Mouse (Mus musculus) lung, embryonic 14.5 days (tissue): Measurements from ENCODE around the gene Rap1gap2. TPM values are rescaled to one million over a fixed set of nuclear protein-coding genes. Genes with fewer than 3 reads are reported as not detected.

Source experiments
- ATAC-seq: fragments of 200-750 bp; cut with Nextera tagmentation; 2 replicates; pipeline ENCODE4 v1.8.0; 2017; ENCODE audit warnings: mild to moderate bottlenecking, moderate TSS enrichment, moderate library complexity; ENCODE audit not compliant: insufficient read depth
- DNase-seq: peaks from one replicate; pipeline ENCODE4 v3.0.0-alpha.2; 2015
- H3K27ac ChIP-seq: fragments of 300-500 bp; sonication (generic); 2 replicates; pipeline ENCODE4 v1.5.1; 2014; ENCODE audit warnings: low read depth, mild to moderate bottlenecking, moderate library complexity
- H3K27me3 ChIP-seq: fragments of 300-500 bp; sonication (generic); 2 replicates; pipeline ENCODE4 v1.6.1; 2014; ENCODE audit warnings: low read length, control low read depth; ENCODE audit not compliant: insufficient read depth
- H3K36me3 ChIP-seq: fragments of 300-500 bp; sonication (generic); 2 replicates; pipeline ENCODE4 v1.6.1; 2014; ENCODE audit warnings: control low read depth; ENCODE audit not compliant: insufficient read depth
- H3K4me1 ChIP-seq: fragments of 300-500 bp; sonication (generic); 2 replicates; pipeline ENCODE4 v1.6.1; 2014; ENCODE audit warnings: antibody characterized with exemption, control low read depth; ENCODE audit not compliant: insufficient read depth
- H3K4me2 ChIP-seq: fragments of 300-500 bp; sonication (generic); 2 replicates; pipeline ENCODE4 v1.6.1; 2014; ENCODE audit warnings: mild to moderate bottlenecking
- H3K4me3 ChIP-seq: fragments of 300-500 bp; sonication (generic); 2 replicates; pipeline ENCODE4 v1.5.1; 2014; ENCODE audit warnings: low read depth, low read length
- H3K9ac ChIP-seq: fragments of 300-500 bp; sonication (generic); 2 replicates; pipeline ENCODE4 v1.6.1; 2014
- H3K9me3 ChIP-seq: fragments of 300-500 bp; sonication (generic); 2 replicates; pipeline ENCODE4 v1.6.1; 2016; ENCODE audit warnings: low read depth, low read length, control low read depth
- CTCF ChIP-seq: IDR thresholded peaks from 2 replicates; pipeline ENCODE4 v1.5.1; 2016; ENCODE audit warnings: antibody characterized with exemption, low read depth
- WGBS: fragments of 180-500 bp; shearing (Covaris S2); extraction: QIAGEN DNeasy Blood & Tissue Kit; methylation state at CpG from one replicate; pipeline ENCODE4 v1.1.7; 2014; 5-methylcytosine and 5-hydroxymethylcytosine counted together
- polyA plus RNA-seq: library from polyadenylated mRNA; unstranded; fragments of >200 nt; fragmentation: Nextera tagmentation; extraction: Ambion mirVana; gene quantifications from 2 replicates; pipeline ENCODE4 v1.2.1, GENCODE M21; 2014

Gene Rap1gap2
- polyA plus RNA-seq, 1 experiment from 2014 or later, result 2.6 TPM

DNA sequence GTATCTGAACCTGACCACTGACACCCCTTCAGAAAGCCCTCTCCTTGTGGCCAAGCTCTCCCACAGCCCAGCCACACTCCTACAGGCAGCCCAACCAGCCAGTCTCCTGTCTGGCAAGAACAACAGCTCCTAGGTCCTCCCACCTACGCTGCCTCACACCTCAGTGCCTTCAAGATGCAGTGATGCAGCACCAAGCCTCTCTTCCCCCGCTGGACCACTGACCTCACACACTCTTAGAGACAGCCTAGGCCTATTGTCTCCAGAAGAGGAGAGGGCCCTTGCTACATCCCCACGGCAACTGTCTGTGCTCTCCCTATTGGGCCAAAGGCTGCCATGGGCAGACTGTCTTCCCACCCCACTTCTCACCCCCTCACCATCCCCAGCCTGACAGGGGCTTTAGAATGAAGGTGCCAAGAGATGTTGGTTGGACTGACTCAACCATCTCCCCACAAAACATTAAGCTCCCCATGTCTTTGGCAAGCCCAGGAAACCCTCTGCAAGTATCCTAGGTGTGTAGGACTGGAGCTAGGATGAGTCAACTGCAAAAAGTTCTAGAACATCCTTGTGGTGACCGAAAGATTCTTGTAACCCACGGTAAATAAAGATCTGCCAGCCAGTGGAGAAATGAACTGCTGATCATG, 50.8 kb downstream of the Rap1gap2 start:
- Histone ChIP-seq H3K9me3 (no peaks in the 10 kb centered on the region), H3K4me1 (peaks cover 6% of the 10 kb centered on the region), H3K27me3 (no peaks in the 10 kb centered on the region), H3K4me3 (no peak overlapping the region), H3K27ac (no peak overlapping the region), H3K36me3 (no peaks in the 10 kb centered on the region), H3K4me2 (no peak overlapping the region), H3K9ac (no peak overlapping the region)
- no peak for TF ChIP-seq CTCF
- ATAC-seq (no peak), DNase-seq (no peak)
- WGBS, result 69% methylated on average over 5 of the region's 5 CpGs

DNA sequence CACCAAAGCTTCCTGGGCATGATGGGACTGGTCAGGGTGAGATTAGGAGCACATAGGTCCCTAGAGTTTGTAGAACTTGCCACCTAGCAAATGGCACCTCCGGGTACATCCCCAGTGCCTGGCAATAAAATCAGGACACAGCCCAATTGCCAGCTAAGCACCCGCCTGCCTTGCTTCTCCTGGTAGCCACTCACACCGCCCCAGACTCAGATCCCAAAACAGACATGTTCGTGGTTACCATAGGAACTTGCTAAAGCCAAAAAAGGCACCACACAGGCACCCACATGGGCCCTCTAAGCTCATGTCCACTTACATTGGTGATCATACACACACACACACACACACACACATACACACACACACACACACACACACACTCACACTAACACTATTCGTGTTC, 51.8 kb downstream of the Rap1gap2 start:
- Histone ChIP-seq H3K9me3 (no peaks in the 10 kb centered on the region), H3K36me3 (no peaks in the 10 kb centered on the region), H3K4me3 (no peak overlapping the region), H3K27ac (no peak overlapping the region), H3K27me3 (no peaks in the 10 kb centered on the region), H3K9ac (no peak overlapping the region), H3K4me2 (no peak overlapping the region), H3K4me1 (peaks cover 6% of the 10 kb centered on the region)
- DNase-seq, result no peak
- 86% methylated on average over 5 of the region's 5 CpGs for WGBS
- no peak for ATAC-seq
- no peak for TF ChIP-seq CTCF

DNA sequence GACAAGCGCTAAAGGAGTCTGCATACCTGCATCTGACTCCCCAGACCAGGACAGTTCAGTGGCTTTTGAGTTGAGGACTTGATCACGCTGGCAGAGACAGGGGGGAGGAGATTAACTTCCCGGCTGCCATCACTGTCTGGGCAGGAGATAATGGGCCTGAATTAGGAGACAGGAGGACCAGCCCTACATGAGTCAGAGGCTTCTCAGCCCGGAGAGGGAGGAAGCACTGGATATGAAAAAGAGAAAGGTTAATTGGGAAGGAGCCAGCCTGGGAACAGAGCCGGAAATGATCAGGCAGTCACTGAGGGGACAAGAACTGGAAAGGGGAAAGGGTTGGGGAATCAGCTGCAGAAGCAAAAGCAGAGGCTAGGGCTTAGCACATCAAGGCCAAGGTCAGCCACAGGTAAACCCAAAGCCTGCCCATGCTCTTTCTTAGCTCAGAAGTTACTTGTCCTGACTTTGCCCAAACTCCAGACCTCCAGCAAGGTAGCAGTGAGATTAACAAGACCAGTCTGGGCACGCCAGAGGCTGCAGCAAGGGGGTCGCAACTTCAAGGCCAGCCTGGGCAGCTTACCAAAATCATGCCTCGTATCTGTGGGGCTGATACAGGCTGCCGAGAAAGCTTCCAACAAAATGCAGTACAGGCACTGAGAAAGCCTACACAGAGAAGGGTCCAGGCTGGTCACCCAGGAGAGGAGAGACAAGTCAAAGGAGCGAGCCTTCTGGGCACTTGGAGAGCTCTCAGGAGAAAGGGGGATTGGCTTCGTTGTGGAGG, 53.1 kb downstream of the Rap1gap2 start:
- H3K4me1 ChIP-seq, result peaks cover 6% of the 10 kb centered on the region
- H3K4me3 ChIP-seq, result no peak overlapping the region
- no peak overlapping the region for H3K4me2 ChIP-seq
- no peak overlapping the region for H3K9ac ChIP-seq
- WGBS, result 44% methylated on average over 11 of the region's 11 CpGs
- no peaks in the 10 kb centered on the region for H3K9me3 ChIP-seq
- no peaks in the 10 kb centered on the region for H3K36me3 ChIP-seq
- peak overlapping the region; percentile 16; the same call in 1 of the 2 replicates for H3K27ac ChIP-seq
- peak; percentile 52 for DNase-seq
- no peak; the same call in 1 of the 2 replicates for ATAC-seq
- TF ChIP-seq CTCF, result no peak
- no peaks in the 10 kb centered on the region for H3K27me3 ChIP-seq

DNA sequence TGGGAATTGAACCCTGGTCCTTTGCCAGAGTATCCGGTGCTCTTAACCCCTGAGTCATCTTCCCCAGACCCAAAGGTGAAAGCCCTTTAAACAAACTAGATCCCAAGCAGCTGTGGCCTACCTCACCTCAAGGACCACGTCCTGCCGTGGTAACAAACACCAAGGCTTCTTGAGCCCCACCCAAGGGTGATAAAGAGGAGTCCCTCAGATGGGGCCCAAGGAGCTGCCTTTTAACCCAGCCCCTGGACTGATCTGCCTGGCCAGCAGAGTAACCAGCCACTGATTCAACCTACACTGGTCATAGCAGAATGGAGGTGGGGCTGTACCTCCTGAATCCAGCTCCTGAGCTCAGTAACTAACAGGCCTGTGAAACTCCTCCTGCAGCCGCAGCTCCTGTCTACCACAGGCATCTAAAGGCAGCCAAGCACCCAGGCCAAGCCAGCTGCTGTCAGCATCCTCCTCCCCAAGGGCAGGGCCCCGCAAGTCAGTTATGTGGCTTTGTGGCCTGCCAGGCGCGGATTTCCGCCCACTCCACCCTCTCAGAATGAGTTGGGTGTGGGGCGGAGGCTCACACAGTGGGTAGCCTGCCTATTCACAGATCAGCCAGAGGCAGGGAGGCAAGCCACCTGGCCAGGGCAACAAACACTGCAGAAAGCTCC, 54.9 kb downstream of the Rap1gap2 start:
- H3K4me1 ChIP-seq, result peaks cover 6% of the 10 kb centered on the region
- no peak overlapping the region for H3K4me3 ChIP-seq
- DNase-seq (peak; percentile 30), ATAC-seq (no peak; the same call in 1 of the 2 replicates)
- TF ChIP-seq CTCF, result no peak
- no peaks in the 10 kb centered on the region for H3K36me3 ChIP-seq
- no peak overlapping the region for H3K9ac ChIP-seq
- no peaks in the 10 kb centered on the region for H3K9me3 ChIP-seq
- no peak overlapping the region for H3K4me2 ChIP-seq
- H3K27ac ChIP-seq, result no peak overlapping the region
- H3K27me3 ChIP-seq, result no peaks in the 10 kb centered on the region
- 40% methylated on average over 9 of the region's 9 CpGs for WGBS

DNA sequence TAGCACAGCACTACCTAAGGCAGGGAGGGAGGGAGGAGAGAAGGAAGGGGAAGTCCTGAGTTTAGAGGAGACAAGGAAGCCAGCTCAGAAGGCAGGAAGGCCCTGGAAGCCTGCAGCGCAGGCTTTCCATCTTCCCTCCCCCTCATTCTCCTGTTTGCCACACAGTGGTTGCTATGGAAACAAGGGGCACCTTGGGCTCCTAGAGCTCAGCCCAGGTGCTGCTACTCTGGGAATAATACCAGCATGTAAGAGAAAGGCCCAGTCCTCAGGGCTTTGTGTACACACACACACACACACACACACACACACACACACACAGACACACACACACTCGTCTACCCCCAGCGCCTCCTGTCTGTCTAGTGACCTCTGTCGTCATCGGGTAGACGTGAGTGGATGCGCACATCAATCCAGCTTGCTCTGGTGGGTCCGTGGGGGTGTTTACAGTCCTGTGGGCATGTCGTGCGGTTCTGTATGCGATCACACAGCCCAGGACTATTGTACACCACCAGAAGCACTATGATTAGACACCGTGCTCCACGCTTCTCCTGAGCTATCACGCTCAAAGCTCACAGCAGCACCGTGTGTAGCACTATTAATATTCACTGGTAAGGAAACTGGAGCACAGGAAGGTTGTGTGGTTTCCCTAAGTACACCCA, 55.9 kb downstream of the Rap1gap2 start:
- Histone ChIP-seq H3K9ac (no peak overlapping the region), H3K27ac (peak overlapping the region; percentile 12; the same call in 1 of the 2 replicates), H3K36me3 (no peaks in the 10 kb centered on the region), H3K4me3 (no peak overlapping the region), H3K9me3 (no peaks in the 10 kb centered on the region), H3K4me1 (peaks cover 6% of the 10 kb centered on the region), H3K27me3 (no peaks in the 10 kb centered on the region), H3K4me2 (no peak overlapping the region)
- 44% methylated on average over 15 of the region's 15 CpGs for whole genome bisulfite sequencing
- peak; percentile 70 for DNase-seq
- peak; percentile 39 for ATAC-seq
- TF ChIP-seq CTCF, result no peak

DNA sequence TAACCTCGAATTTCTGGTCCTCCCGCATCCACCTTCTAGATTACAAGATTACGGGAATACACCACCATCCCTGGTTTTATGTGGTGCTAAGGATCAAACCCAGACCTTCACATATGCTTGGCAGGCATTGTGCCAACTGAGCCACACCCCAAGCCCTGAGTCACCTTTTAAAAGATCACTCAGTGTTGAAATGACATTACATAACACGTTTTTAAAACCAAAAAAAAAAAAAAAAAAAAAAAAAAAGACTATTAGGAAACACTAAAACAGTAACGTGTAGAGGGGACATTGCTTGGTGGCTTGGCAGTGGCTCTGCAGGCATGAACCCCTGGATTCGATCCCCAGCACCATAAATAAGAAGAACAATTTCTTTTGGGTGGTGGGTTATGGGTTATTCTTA, 59.1 kb downstream of the Rap1gap2 start:
- peaks cover 4% of the 10 kb centered on the region; the same call in 1 of the 2 replicates for H3K4me1 ChIP-seq
- TF ChIP-seq CTCF, result no peak
- no peak for ATAC-seq

More for the DNA sequence above, 59.1 kb downstream of the Rap1gap2 start:
- H3K9ac ChIP-seq, result no peak overlapping the region
- no peak overlapping the region for H3K4me3 ChIP-seq
- no peaks in the 10 kb centered on the region for H3K27me3 ChIP-seq
- no peak overlapping the region for H3K27ac ChIP-seq
- DNase-seq, result no peak
- no peak overlapping the region for H3K4me2 ChIP-seq
- WGBS, result 61% methylated on average over 6 of the region's 6 CpGs
- no peaks in the 10 kb centered on the region for H3K36me3 ChIP-seq
- no peaks in the 10 kb centered on the region for H3K9me3 ChIP-seq
